Mouse (Mus musculus) kidney, embryonic 16.5 days (tissue): Measurements from ENCODE around the gene Pfdn6. TPM values are rescaled to one million over a fixed set of nuclear protein-coding genes. Genes with fewer than 3 reads are reported as not detected.
"Not testable (repeated sequence)": the region's sequence is repeated elsewhere in the genome, so short reads cannot be mapped to it uniquely, and the experiment has no call there.

ENCODE experiments used
- ATAC-seq: fragments of 200-750 bp; cut with Nextera tagmentation; 2 replicates; pipeline ENCODE4 v1.8.0; 2017; ENCODE audit warnings: moderate TSS enrichment; ENCODE audit not compliant: low FRiP score, low TSS enrichment
- H3K27ac ChIP-seq: fragments of 300-500 bp; sonication (generic); 2 replicates; pipeline ENCODE4 v1.5.1; 2014; ENCODE audit warnings: low read length
- H3K27me3 ChIP-seq: fragments of 300-500 bp; sonication (generic); 2 replicates; pipeline ENCODE4 v1.6.1; 2014; ENCODE audit warnings: low read length, control low read depth, mixed read lengths; ENCODE audit not compliant: insufficient read depth
- H3K36me3 ChIP-seq: fragments of 300-500 bp; sonication (generic); 2 replicates; pipeline ENCODE4 v1.6.1; 2014; ENCODE audit warnings: low read length, control low read depth, mixed read lengths; ENCODE audit not compliant: insufficient read depth
- H3K4me1 ChIP-seq: fragments of 300-500 bp; sonication (generic); 2 replicates; pipeline ENCODE4 v1.6.1; 2014; ENCODE audit warnings: low read length, control low read depth, mixed read lengths; ENCODE audit not compliant: insufficient read depth
- H3K4me2 ChIP-seq: fragments of 300-500 bp; sonication (generic); replicated peaks from 2 replicates; pipeline ENCODE4 v1.6.1; 2014; ENCODE audit warnings: low read depth, low read length
- H3K4me3 ChIP-seq: fragments of 300-500 bp; sonication (generic); 2 replicates; pipeline ENCODE4 v1.5.1; 2014; ENCODE audit warnings: mild to moderate bottlenecking, low read length
- H3K9ac ChIP-seq: fragments of 300-500 bp; sonication (generic); replicated peaks from 2 replicates; pipeline ENCODE4 v1.6.1; 2014; ENCODE audit warnings: low read length
- H3K9me3 ChIP-seq: fragments of 300-500 bp; sonication (generic); 2 replicates; pipeline ENCODE4 v1.6.1; 2016; ENCODE audit warnings: low read length, control low read depth
- WGBS: fragments of 180-500 bp; shearing (Covaris S2); extraction: QIAGEN DNeasy Blood & Tissue Kit; methylation state at CpG from one replicate; pipeline ENCODE4 v1.1.7; 2014; 5-methylcytosine and 5-hydroxymethylcytosine counted together
- polyA plus RNA-seq: library from polyadenylated mRNA; unstranded; fragments of >200 nt; fragmentation: Nextera tagmentation; extraction: Ambion mirVana; gene quantifications from 2 replicates; pipeline ENCODE4 v1.2.1, GENCODE M21; 2015

Pfdn6 gene
- polyA plus RNA-seq: 168 and 174 TPM in 2 replicates

DNA sequence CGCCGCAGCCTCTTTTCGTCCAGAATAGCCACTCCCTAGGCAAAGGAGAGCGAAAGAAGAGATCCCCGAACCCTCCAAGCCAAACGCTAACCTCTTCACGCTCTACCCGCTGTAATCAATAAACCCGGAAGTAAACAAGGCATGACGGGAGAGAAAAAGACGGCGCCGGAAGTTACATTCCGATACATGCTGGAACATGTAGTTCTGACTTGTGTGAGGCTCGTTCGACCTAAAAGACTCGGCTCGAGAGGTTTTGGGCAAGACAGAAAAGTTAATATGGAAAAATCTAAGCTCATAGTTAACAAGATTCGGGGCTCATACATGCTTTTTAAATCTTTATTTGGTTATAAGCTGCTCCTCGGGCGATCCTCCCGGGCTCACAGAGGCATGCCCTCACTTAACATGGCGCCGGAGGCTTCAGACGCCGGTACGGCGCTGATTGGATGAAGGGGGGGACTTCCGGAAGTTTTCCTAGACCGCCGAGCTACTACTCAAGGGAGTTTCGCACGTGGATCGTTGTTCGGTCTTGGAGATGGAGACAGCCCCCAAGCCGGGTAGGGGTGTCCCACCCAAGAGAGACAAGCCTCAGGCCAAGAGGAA, at the start of gene Pfdn6, which contains the start of gene Wdr46:
Gene Pfdn6, minus strand, starts transcription at position 138 of the 600 bp plus-strand sequence.
Gene Wdr46, plus strand, starts transcription at position 455 of the 600 bp plus-strand sequence.
- Histone ChIP-seq H3K9ac (peak within 1 kb of the TSS; percentile 89), H3K27me3 (no peaks in the 10 kb centered on the region), H3K27ac (no peak within 1 kb of the TSS), H3K36me3 (peaks cover 50% of the 10 kb centered on the region), H3K4me1 (peaks cover 17% of the 10 kb centered on the region), H3K9me3 (no peaks in the 10 kb centered on the region), H3K4me3 (peak within 1 kb of the TSS; percentile 97), H3K4me2 (peak within 1 kb of the TSS; percentile 95)
- peak; percentile 87 for ATAC-seq
- WGBS: under 1% methylated on average over 36 of the region's 36 CpGs

DNA sequence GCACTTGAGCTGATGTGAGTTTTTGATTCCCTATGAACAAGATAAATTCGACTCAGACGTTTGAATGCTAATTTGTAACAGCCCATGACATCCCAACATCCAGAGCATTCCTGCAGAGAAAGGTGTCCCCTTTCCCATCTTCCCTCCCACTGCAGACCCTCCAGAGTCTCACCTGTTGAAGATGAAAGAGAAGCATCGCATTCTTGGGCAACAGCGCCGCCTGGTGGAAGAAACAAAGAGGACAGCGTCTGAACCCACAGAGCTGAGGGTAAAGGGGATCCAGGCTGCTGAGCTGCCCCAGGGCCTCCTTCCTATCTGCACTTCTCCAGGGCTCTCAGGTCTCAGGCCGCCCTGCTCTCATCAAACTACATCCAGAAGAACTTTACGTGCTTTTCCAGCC, 42.0 kb upstream of the Pfdn6 start:
- H3K9me3 ChIP-seq, ATAC-seq, H3K36me3 ChIP-seq, H3K4me3 ChIP-seq, H3K27ac ChIP-seq, H3K9ac ChIP-seq: not testable (repeated sequence)
- 12% methylated on average over 8 of the region's 8 CpGs for WGBS
- Histone ChIP-seq H3K27me3 (peaks cover 23% of the 10 kb centered on the region), H3K4me1 (peaks cover 14% of the 10 kb centered on the region), H3K4me2 (peak overlapping the region; percentile 56)

DNA sequence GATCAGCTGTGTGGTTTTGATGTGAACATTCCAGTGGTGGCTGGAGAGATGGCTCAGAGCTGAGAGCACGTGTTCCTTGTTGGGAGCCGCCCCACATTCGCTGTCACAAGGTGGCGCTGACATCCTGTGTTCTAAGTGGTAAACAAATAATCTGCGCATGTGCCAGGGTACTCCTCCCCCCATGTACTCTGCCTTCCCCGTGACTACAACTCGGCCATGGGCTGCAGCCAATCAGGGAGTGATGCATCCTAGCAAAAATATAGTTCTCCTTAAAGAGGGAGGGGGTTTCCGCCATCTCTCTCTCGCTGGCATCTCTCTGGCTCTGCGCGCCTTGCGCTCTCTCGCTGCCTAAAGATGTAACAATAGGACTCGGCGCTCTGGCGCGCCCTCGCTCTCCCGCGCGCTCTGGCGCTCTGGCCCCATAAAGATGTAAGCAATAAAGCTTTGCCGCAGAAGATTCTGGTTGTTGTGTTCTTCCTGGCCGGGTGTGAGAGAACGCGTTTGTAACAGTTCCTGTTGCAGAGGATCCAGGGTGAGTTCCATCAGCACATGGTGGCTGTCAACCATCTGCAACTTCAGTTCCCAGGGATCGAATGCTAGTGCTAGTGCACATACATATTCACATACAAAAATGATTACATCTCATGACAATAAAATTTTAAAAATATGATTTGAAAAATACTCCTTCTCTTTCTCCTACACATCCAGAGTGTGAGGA, 41.2 kb upstream of the Pfdn6 start:
- H3K9me3 ChIP-seq, H3K36me3 ChIP-seq: not testable (repeated sequence)
- Histone ChIP-seq H3K4me3 (peak overlapping the region; percentile 49), H3K27me3 (peaks cover 28% of the 10 kb centered on the region), H3K4me1 (peaks cover 14% of the 10 kb centered on the region), H3K9ac (peak overlapping the region; percentile 53), H3K27ac (peak overlapping the region; percentile 77), H3K4me2 (peak overlapping the region; percentile 56)
- ATAC-seq: peak; percentile 90
- under 1% methylated on average over 27 of the region's 27 CpGs for WGBS

DNA sequence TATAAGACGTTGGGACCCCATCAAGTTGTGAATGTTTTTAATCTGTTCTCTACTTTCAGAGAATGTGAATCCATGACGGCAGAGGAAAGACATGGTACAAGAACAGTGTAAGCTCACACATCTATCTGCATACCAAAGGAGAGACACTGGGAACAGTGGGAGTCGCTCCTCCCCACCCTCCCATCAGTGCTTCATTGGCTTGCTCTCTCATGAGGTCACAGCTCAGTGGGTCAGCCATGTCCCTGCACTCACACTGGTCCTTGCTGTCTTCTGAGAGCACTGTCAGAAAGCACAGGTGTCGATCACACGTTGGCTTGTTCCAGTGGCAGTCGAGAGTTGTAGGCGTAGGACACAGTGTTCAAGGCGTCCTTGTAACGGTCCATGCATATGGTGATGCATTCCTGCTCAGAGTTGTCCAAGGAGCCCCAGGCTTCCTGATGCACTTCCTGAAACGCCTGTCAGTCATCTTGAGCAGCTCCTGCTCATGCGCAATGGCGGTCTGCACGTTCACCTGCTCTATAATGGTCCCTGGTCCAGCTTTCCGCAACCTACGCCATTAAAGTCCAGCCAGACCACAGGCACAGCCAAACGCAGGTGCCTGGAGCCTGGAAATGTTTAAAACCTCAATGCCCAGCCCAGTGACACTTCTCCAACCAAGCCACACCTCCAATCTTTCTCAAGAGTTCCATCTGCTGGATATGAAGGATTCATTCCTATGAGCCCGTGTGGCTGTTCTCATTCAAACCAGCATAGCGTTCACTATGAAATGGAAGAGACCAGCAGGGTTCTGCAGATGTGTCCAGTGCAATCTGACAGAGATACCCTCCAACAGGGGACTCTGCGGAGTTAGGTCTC, 40.3 kb upstream of the Pfdn6 start:
- no peak overlapping the region for H3K4me3 ChIP-seq
- H3K4me2 ChIP-seq: no peak overlapping the region
- H3K9me3 ChIP-seq: no peaks in the 10 kb centered on the region
- ATAC-seq: no peak
- H3K27ac ChIP-seq: no peak overlapping the region
- peaks cover 14% of the 10 kb centered on the region for H3K4me1 ChIP-seq
- no peak overlapping the region for H3K9ac ChIP-seq
- no peaks in the 10 kb centered on the region for H3K36me3 ChIP-seq
- 70% methylated on average over 19 of the region's 19 CpGs for WGBS
- H3K27me3 ChIP-seq: peaks cover 28% of the 10 kb centered on the region

DNA sequence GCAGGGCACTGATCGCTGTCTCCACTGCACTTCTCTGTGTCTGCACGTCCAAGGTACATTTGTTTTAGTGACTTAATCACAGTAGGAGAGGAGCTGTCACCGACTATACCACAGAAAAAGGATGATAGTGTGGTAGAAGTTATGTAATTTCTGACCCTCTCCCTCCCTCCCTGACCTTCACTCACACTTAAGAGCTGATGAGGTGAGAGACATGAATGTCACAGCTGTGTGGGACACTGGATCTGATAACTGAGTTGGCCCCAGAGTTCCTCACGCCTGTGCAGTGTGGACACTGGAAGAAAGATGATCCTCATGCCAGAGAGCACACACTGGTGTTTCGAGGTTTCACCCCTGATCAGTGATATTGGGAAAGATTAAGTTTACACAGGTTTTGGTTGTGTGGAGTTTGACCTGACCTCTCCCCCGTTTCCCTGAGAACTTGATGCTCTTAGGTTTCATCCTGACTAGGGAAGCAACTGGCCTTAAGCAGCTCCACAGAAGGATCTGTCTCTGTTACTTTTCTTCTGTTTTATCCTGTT, 39.4 kb upstream of the Pfdn6 start:
- H3K4me1 ChIP-seq: peaks cover 14% of the 10 kb centered on the region
- H3K36me3 ChIP-seq: no peaks in the 10 kb centered on the region
- H3K4me2 ChIP-seq: no peak overlapping the region
- ATAC-seq: no peak
- 51% methylated on average over 6 of the region's 6 CpGs for WGBS
- H3K9ac ChIP-seq: no peak overlapping the region
- H3K27ac ChIP-seq: no peak overlapping the region
- peaks cover 28% of the 10 kb centered on the region for H3K27me3 ChIP-seq
- no peak overlapping the region for H3K4me3 ChIP-seq
- H3K9me3 ChIP-seq: no peaks in the 10 kb centered on the region

DNA sequence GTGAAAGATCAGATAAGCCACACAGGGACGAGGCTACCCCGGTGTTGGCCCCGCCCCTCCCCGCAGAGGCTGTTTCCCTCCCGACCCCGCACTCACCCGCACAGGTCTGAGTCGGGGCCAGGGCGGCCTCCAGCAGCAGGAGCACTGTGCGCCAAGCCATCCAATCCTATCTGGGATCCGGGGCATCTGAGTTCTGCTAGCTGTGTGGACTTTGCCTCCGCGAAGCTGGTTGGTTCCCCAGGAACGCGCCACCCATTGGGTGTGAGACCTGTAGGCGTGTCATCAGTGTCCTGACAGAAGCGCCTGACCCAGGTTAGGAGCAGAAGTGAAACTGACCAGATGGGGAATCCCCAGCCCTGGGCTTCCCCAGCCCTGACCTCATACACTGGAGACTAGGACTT, 38.5 kb upstream of the Pfdn6 start:
- WGBS: under 1% methylated on average over 17 of the region's 17 CpGs
- Histone ChIP-seq H3K9me3 (no peaks in the 10 kb centered on the region), H3K27me3 (peaks cover 28% of the 10 kb centered on the region), H3K4me2 (peak overlapping the region; percentile 66), H3K36me3 (no peaks in the 10 kb centered on the region), H3K4me1 (peaks cover 14% of the 10 kb centered on the region), H3K9ac (peak overlapping the region; percentile 43), H3K4me3 (peak overlapping the region; percentile 43), H3K27ac (no peak overlapping the region)
- peak; percentile 82 for ATAC-seq

DNA sequence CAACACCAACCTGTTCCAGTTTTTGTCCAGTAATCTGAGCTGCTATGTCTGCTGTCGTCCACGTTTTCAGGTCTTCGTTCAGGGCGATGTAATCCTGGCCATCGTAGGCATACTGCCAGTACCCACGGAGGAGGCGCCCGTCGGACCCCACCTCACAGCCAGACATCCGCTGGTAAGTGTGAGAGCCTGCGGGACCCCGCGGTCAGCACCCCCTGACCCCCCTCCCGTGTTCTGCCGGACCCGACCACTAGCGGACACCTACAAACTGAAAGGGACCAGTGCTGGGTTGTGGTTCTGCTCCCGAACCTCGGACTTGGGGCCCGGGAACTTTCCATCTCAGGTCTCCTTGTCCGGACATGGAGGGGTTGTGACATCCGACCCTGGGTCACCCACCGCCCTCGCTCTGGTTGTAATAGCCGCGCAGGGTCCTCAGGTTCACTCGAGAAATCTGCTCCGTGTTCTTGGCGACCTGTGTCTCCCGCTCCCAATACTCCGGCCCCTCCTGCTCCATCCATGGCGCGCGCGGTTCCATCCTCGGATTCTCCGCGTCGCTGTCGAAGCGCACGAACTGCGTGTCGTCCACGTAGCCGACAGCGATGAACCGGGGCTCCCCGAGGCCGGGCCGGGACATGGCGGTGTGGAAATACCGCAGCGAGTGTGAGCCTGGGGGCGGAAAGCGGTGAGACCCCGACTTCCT, 37.9 kb upstream of the Pfdn6 start:
- Histone ChIP-seq H3K36me3 (no peaks in the 10 kb centered on the region), H3K4me2 (peak overlapping the region; percentile 66), H3K4me3 (peak overlapping the region; percentile 43), H3K4me1 (peaks cover 14% of the 10 kb centered on the region), H3K9me3 (no peaks in the 10 kb centered on the region), H3K27ac (no peak overlapping the region), H3K27me3 (peaks cover 31% of the 10 kb centered on the region), H3K9ac (peak overlapping the region; percentile 43)
- under 1% methylated on average over 57 of the region's 57 CpGs for WGBS
- no peak for ATAC-seq

DNA sequence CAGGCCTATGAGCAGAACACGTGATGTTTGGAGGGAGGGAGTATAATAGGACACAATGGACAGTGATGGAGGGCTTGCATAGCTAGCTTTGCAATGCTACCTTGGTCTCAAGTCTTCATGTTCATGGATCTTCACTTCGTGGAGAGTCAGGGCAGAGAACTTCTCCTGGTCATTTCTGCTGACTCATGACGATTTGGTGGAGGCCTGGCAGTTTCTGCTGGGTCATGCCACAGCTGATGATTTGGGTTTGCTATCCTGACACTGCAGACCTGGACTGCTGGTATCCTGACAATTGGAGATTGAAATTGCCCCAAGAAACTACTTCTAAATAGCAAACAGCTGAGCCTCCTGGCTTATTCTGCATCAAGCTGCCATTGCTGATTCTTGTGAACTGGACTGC, 33.4 kb upstream of the Pfdn6 start:
- Histone ChIP-seq H3K9ac (no peak overlapping the region), H3K9me3 (no peaks in the 10 kb centered on the region; the same call in 1 of the 2 replicates), H3K27me3 (peaks cover 21% of the 10 kb centered on the region), H3K27ac (no peak overlapping the region), H3K4me2 (no peak overlapping the region), H3K36me3 (no peaks in the 10 kb centered on the region), H3K4me3 (no peak overlapping the region), H3K4me1 (peaks cover 9% of the 10 kb centered on the region)
- WGBS: 66% methylated on average over 3 of the region's 3 CpGs
- ATAC-seq: no peak

DNA sequence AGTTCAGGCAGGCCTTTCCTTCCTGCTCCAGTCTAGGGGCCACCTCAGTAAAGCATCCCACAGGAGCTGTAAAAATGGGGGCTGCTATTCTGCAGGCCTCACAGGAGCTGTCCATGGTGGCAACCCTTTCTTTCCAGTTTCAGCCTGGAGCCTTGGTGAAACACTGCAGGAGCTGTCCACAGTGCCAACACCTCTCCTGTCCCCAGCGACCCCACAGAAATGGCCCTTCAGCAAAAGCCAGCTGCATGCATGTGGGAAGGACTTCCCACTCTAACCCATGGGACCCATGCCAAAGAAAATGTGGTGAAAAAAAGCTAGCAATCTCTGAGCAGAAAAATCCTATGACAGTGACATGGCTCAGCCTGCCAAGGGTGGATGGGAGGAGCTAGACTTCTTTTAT, 32.5 kb upstream of the Pfdn6 start:
- 4% methylated on average over 1 of the region's 1 CpGs for WGBS
- 0 out of 2 replicates have a peak, but pooled peaks have one; percentile 13 for ATAC-seq
- Histone ChIP-seq H3K9ac (no peak overlapping the region), H3K27me3 (peaks cover 13% of the 10 kb centered on the region), H3K36me3 (no peaks in the 10 kb centered on the region), H3K4me3 (no peak overlapping the region), H3K4me1 (no peaks in the 10 kb centered on the region), H3K4me2 (no peak overlapping the region), H3K27ac (no peak overlapping the region), H3K9me3 (no peaks in the 10 kb centered on the region; the same call in 1 of the 2 replicates)
